Mouse (Mus musculus): Measurements from ENCODE around the gene Slc2a13. TPM values are rescaled to one million over a fixed set of nuclear protein-coding genes. Genes with fewer than 3 reads are reported as not detected.

The Slc2a13 gene
- polyA plus RNA-seq, 1 experiment = 2.0 TPM

DNA sequence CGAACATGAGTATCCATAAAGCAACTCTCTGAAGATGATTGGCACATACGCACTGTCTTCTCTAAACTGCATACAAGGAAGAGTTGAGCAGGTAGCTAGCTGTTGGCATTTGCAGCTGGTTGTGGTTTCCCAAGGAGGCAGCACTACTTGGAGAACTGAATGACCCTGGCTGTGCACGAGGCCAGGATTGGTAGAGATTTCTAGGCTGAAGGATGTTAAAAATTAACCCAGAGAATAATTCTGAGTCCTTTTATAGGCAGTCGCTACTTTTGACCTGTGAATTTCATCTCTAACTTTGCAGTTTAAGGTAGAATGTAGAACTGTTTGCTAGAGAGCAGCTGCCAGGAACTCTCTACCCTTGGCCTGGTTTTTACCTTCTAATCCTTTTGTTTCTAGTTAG lies 304.5 kb downstream of the Slc2a13 start:
- Histone ChIP-seq H3K4me3 (replicated peaks; ENCODE audit: extremely low read depth, low read depth, low read length) (no peak overlapping the region), H3K4me1 (ENCODE audit: control insufficient read depth, insufficient read depth, low read length) (no peaks in the 10 kb centered on the region)
- TF ChIP-seq CTCF (IDR thresholded peaks at IDR 0.05; ENCODE audit: insufficient read depth, low read length) = no peak
- TF ChIP-seq POLR2A (IDR thresholded peaks at IDR 0.05; ENCODE audit: borderline replicate concordance, extremely low read depth, low read depth, low read length) = no peak
- 69% methylated on average over 4 of the region's 4 CpGs for WGBS
- DNase-seq = no peak

DNA sequence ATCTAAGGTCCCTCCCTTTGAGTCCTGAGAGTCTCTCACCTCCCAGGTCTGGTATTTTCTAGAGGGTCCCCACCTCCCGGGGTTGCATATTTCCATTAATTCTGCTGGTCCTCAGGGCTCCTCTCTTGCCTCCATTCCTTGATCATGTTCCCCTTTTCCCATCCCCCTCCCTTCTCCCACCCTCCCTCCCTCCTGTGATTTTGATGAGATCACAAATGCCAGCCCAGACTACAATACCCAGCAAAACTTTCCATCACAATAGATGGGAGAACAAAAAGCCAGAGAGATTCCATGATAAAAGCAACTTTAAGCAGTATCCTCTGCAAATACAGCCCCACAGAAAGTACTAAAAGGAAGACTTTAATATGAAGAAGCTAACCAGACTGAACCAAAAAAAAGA lies 309.1 kb downstream of the Slc2a13 start:
- Histone ChIP-seq H3K4me3 (replicated peaks; ENCODE audit: extremely low read depth, low read depth, low read length) (no peak overlapping the region), H3K4me1 (ENCODE audit: control insufficient read depth, insufficient read depth, low read length) (no peaks in the 10 kb centered on the region)
- DNase-seq = no peak
- WGBS = 90% methylated on average over 1 of the region's 1 CpGs
- no peak for TF ChIP-seq POLR2A (IDR thresholded peaks at IDR 0.05; ENCODE audit: borderline replicate concordance, extremely low read depth, low read depth, low read length)
- no peak for TF ChIP-seq CTCF (IDR thresholded peaks at IDR 0.05; ENCODE audit: insufficient read depth, low read length)

DNA sequence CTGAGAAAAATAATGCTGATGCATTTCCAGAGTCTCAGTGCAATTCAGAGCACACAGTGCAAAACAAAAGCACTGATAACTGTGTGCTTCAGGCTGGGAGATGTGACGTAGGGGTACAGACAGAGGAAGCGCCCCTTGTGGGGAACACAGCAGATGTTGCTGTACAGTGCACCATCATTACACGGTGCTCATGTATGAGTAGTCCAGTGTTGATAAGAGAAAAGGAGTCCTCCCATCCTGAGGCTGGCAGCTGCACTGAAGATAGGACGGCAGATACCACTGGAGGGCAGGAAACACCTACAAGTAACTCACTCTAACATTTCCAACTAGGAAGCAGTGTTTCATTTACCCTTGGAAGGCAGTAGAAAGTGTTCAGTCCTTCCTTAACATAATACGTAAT lies 312.5 kb downstream of the Slc2a13 start:
- TF ChIP-seq CTCF (IDR thresholded peaks at IDR 0.05; ENCODE audit: insufficient read depth, low read length) = no peak
- Histone ChIP-seq H3K4me3 (replicated peaks; ENCODE audit: extremely low read depth, low read depth, low read length) (no peak overlapping the region), H3K4me1 (ENCODE audit: control insufficient read depth, insufficient read depth, low read length) (no peaks in the 10 kb centered on the region)
- 61% methylated on average over 5 of the region's 5 CpGs for WGBS
- DNase-seq = no peak

DNA sequence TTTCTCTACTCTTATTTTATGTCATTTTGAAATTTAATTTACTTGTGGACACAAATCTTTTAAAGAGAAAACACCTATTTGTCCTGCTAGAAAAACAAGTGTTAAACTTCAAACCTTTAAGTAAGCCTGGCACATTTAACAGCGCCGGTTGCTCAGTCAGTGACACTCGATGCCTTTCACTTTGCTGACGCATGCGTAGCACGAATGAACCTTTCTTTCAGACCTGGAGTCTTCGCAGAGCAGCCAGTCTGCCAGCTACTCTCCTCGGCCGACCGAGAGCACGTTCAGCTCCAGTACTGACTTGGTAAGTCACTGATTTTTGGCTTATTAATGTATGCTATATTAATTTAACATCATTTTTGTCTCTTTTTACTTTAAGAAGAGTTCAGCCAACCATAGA lies 315.9 kb downstream of the Slc2a13 start:
- Histone ChIP-seq H3K4me1 (ENCODE audit: control insufficient read depth, insufficient read depth, low read length) (no peaks in the 10 kb centered on the region), H3K4me3 (replicated peaks; ENCODE audit: extremely low read depth, low read depth, low read length) (no peak overlapping the region)
- no peak for DNase-seq
- TF ChIP-seq CTCF (IDR thresholded peaks at IDR 0.05; ENCODE audit: insufficient read depth, low read length) = no peak
- TF ChIP-seq POLR2A (IDR thresholded peaks at IDR 0.05; ENCODE audit: borderline replicate concordance, extremely low read depth, low read depth, low read length) = no peak
- 62% methylated on average over 11 of the region's 11 CpGs for WGBS

DNA sequence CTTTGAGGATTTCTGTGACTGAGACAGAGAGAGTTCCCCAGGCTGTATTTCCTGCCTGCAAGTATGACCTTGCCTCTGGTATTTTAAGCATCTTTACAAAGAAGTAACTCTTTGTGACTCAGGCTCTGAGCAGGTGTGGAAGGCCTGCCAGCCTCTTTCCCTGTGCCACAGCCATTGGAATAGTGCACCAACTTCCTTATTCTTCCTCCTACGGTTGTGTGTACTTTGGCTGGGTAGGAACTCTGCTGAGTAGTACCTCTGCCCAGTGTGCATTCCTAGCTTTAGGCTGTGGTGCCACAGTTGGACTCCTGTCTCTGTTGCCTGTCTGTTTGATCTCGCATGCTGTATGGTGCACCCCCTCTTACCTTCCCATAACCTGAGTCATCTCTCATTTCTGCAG lies 317.8 kb downstream of the Slc2a13 start:
- WGBS = 76% methylated on average over 2 of the region's 2 CpGs
- Histone ChIP-seq H3K4me1 (ENCODE audit: control insufficient read depth, insufficient read depth, low read length) (no peaks in the 10 kb centered on the region), H3K4me3 (replicated peaks; ENCODE audit: extremely low read depth, low read depth, low read length) (no peak overlapping the region)
- DNase-seq = no peak
- no peak for TF ChIP-seq POLR2A (IDR thresholded peaks at IDR 0.05; ENCODE audit: borderline replicate concordance, extremely low read depth, low read depth, low read length)
- TF ChIP-seq CTCF (IDR thresholded peaks at IDR 0.05; ENCODE audit: insufficient read depth, low read length) = no peak

DNA sequence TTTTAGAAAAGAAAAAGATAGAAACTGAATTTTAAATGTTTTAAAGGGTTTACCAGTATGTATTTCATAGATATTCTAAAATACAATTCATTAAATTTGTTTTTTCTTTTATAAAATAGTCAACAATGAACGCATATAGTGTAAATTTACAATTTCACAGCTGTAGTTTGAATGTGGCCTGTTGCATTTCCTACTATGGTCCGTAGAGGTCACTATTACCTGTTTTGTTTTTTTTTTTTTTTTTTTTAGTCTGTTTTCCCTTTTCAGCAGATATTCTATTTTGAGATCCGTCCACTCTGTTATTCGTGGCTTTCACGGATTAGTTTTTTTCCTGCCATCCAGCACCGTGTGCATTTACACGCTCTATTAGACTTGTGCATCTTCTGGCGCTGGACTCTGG lies 320.1 kb downstream of the Slc2a13 start:
- TF ChIP-seq POLR2A (IDR thresholded peaks at IDR 0.05; ENCODE audit: borderline replicate concordance, extremely low read depth, low read depth, low read length) = no peak
- TF ChIP-seq CTCF (IDR thresholded peaks at IDR 0.05; ENCODE audit: insufficient read depth, low read length) = no peak
- WGBS = 37% methylated on average over 8 of the region's 8 CpGs
- DNase-seq = no peak
- Histone ChIP-seq H3K4me1 (ENCODE audit: control insufficient read depth, insufficient read depth, low read length) (no peaks in the 10 kb centered on the region), H3K4me3 (replicated peaks; ENCODE audit: extremely low read depth, low read depth, low read length) (no peak overlapping the region)

DNA sequence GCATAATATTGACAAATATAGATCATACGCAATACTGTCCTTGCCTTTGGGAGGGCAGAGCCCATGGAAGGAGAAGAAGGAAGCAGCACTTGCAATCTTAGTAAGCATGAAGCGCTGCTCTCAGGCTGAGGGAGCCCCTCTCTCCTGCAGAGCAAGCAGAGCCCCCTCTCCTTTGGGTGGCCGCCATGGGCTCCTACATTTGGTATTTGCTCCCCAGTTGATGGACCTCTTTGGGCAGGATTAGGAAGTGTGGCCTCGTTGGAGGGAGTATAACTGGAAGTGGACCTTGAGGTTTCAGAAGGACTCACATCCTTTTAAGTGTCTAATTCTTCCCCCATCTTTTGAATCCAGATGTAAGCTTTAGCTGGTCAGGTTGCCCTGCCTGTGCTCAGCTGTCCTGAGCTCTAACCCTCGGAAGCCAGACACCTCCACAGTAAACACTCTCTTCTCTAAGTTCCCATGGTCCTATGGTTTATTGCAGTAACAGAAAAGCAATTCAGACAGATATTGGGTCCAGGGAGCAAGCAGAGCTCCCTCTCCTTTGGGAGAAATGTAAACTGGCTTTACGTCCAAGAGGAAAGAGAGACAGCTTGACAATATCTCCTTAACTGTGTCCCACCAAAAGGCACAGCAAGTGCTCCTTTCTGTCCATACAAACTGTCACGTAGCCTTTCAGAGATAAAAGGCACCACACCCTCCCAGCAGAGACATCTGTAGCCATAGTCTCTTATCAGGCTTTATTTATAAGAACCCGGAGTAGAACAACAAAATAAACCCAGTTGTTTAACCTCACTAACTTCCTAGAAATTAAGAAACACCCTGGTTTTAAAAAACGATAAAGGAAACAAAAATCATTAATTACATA lies 321.3 kb downstream of the Slc2a13 start:
- WGBS = 63% methylated on average over 9 of the region's 9 CpGs
- DNase-seq = no peak
- Histone ChIP-seq H3K4me3 (replicated peaks; ENCODE audit: extremely low read depth, low read depth, low read length) (no peak overlapping the region), H3K4me1 (ENCODE audit: control insufficient read depth, insufficient read depth, low read length) (no peaks in the 10 kb centered on the region)
- no peak for TF ChIP-seq POLR2A (IDR thresholded peaks at IDR 0.05; ENCODE audit: borderline replicate concordance, extremely low read depth, low read depth, low read length)
- TF ChIP-seq CTCF (IDR thresholded peaks at IDR 0.05; ENCODE audit: insufficient read depth, low read length) = no peak

DNA sequence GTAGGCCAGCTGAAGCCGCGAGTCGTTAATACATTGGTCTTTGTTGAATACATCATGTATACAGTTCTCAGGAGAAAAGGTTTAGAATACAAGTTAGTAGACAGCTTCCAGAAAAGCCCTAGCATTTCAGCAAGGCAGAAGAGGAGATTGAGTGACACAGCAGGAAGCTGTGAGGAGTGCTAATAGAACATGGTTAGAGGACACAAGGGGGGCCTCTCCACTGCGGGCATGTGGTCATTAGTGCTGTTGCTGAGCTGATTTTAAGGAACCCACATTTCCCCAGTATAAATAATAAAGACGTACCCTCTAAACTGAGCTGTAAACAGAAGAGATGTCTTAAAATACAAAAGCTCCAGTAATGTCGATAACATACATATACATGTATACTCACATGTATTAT lies 322.2 kb downstream of the Slc2a13 start:
- H3K4me3 ChIP-seq (replicated peaks; ENCODE audit: extremely low read depth, low read depth, low read length) = no peak overlapping the region
- no peaks in the 10 kb centered on the region for H3K4me1 ChIP-seq (ENCODE audit: control insufficient read depth, insufficient read depth, low read length)
- no peak for DNase-seq
- TF ChIP-seq POLR2A (IDR thresholded peaks at IDR 0.05; ENCODE audit: borderline replicate concordance, extremely low read depth, low read depth, low read length) (no peak), CTCF (IDR thresholded peaks at IDR 0.05; ENCODE audit: insufficient read depth, low read length) (no peak)
- WGBS = 69% methylated on average over 6 of the region's 6 CpGs

DNA sequence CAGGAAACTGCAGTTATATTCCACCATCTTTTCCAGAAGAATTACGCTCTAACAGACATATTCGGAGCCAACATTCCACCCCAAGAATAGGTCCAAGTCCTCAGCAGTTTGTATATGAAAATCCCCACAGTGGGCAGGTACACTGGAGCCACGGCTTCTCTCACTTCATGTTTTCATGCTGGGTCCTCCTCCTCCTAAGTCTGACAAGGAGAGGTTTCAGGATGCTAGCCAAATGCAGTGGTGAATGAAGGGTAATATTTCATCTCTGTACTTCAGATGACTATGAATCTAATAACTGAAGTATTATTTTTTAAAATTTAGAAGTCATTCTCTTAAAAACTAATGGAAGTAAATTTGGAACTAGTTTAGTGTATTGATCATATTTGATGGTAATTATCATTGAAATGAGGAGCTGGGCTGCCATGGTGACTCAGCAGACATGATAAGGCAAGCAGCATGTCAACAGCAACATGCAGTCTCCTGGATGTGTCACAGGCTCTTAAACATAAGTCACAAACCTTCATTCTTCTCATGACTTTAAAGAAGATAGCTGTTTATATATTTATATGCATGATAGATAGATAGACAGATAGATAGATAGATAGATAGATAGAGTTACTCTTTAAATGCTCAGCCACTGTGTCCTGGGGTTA lies 332.3 kb downstream of the Slc2a13 start:
- no peaks in the 10 kb centered on the region for H3K4me1 ChIP-seq (ENCODE audit: control insufficient read depth, insufficient read depth, low read length)
- no peak overlapping the region for H3K4me3 ChIP-seq (replicated peaks; ENCODE audit: extremely low read depth, low read depth, low read length)
- DNase-seq = no peak
- TF ChIP-seq POLR2A (IDR thresholded peaks at IDR 0.05; ENCODE audit: borderline replicate concordance, extremely low read depth, low read depth, low read length) (no peak), CTCF (IDR thresholded peaks at IDR 0.05; ENCODE audit: insufficient read depth, low read length) (no peak)
- WGBS = 83% methylated on average over 3 of the region's 3 CpGs

DNA sequence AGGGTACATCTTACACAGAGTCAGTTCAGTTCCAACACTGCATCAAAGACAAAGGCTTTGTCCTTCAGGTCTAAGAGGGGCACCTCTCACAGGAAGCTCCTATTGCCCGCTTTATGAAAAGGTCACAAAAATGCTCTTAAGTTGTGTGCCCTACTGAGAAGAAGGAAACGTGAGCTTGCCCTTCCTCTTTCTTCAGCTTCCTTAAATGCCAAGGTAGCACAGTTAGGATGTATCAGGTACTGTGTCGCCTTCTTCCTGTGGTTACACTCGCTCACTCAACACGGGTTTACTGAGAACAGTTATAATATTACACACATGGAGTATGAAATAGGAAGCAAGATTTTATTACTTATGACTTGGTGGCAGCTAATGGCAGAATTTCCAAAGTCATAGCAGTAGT lies 335.8 kb downstream of the Slc2a13 start:
- Histone ChIP-seq H3K4me1 (ENCODE audit: control insufficient read depth, insufficient read depth, low read length) (no peaks in the 10 kb centered on the region), H3K4me3 (replicated peaks; ENCODE audit: extremely low read depth, low read depth, low read length) (no peak overlapping the region)
- DNase-seq = no peak
- WGBS = 61% methylated on average over 5 of the region's 5 CpGs
- no peak for TF ChIP-seq POLR2A (IDR thresholded peaks at IDR 0.05; ENCODE audit: borderline replicate concordance, extremely low read depth, low read depth, low read length)
- no peak for TF ChIP-seq CTCF (IDR thresholded peaks at IDR 0.05; ENCODE audit: insufficient read depth, low read length)

Other genes with a start within 250 kb of the Slc2a13 start
- 12.2 and 14.7 TPM in 2 replicates for gene Lrrk2, start 99.9 kb upstream of the Slc2a13 start, polyA plus RNA-seq (2012; rRNA removed)